Mouse (Mus musculus) adipocyte (in vitro differentiated cells): Measurements from ENCODE around the gene Ptpn1.

Experiments used
- DNase-seq: peaks from one replicate; pipeline ENCODE4 v3.0.0-alpha.2; 2016; ENCODE audit warnings: low spot score

Gene Ptpn1

GRCm38 (mm10) chr2:168009936-168010668 lies 78.2 kb downstream of the Ptpn1 start, which contains the start of gene Ripor3:
Ripor3 (minus strand) TSS chr2:168010618.
- DNase-seq, result peak; percentile 67

GRCm38 (mm10) chr2:168010893-168011292 lies 79.0 kb downstream of the Ptpn1 start:
- DNase-seq, result no peak

GRCm38 (mm10) chr2:168016951-168017391 lies 85.1 kb downstream of the Ptpn1 start:
- peak; percentile 72 for DNase-seq

- DNase-seq, result peak; percentile 28
Observed at GRCm38 (mm10) chr2:168019201-168019715, 87.4 kb downstream of the Ptpn1 start.

- DNase-seq, result no peak
Observed at GRCm38 (mm10) chr2:168023763-168024402, 92.0 kb downstream of the Ptpn1 start.

GRCm38 (mm10) chr2:168025174-168025573 lies 93.3 kb downstream of the Ptpn1 start:
- DNase-seq, result no peak

- no peak for DNase-seq
Observed at GRCm38 (mm10) chr2:168025882-168026281, 94.0 kb downstream of the Ptpn1 start.

- DNase-seq, result no peak
Observed at GRCm38 (mm10) chr2:168026467-168026866, 94.6 kb downstream of the Ptpn1 start.

- no peak for DNase-seq
Observed at GRCm38 (mm10) chr2:168028376-168028775, 96.5 kb downstream of the Ptpn1 start.
